Mouse (Mus musculus): Measurements from ENCODE around the gene Gaa.
"Not testable (repeated sequence)": the region's sequence is repeated elsewhere in the genome, so short reads cannot be mapped to it uniquely, and the experiment has no call there.

DNA sequence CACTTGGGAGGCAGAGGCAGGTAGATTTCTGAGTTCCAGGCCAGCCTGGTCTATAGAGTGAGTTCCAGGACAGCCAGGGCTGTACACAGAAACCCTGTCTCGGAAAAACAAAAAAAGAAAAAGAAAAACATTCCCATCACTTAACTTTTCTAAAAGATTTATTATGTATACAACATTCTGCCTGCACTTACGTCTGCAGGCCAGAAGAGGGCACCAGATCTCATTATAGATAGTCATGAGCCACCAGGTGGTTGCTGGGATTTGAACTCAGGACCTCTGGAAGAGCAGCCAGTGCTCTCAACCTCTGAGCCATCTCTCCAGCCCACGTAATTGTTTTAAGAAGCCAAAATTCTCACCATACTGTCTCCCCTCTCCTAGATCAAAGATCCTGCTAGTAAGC is 4.8 kb downstream of the Gaa start:
- peak; percentile 70 for TF ChIP-seq CTCF (IDR thresholded peaks at IDR 0.05)
- TF ChIP-seq EP300, POLR2A (IDR thresholded peaks at IDR 0.05; ENCODE audit: insufficient read depth, low read depth, low read length): not testable (repeated sequence)

Data from heart, adult 2 months (tissue).